Comparison of ENCODE assay signal across 8 mouse cellular contexts in genomic region chr4:155811929-155812664, GRCm38 (mm10). TPM values are rescaled to one million over a fixed set of nuclear protein-coding genes. Genes with fewer than 3 reads are reported as not detected.
DNase-seq lines count a peak whose midpoint lies in the region; ATAC-seq and TF ChIP-seq lines count a peak whose summit lies in the region.

Ccnl2 (plus strand) TSS chr4:155812489.

- ATAC-seq in heart, embryonic 15.5 days (replicated peaks; ENCODE audit: insufficient number of reproducible peaks, insufficient read depth, low FRiP score, low read depth): peak; percentile 99
- ATAC-seq in liver, embryonic 14.5 days (ENCODE audit: insufficient read depth): peak; percentile 99
- ATAC-seq in neural tube, embryonic 11.5 days (ENCODE audit: insufficient read depth, low FRiP score, low TSS enrichment): peak; percentile 99
- ATAC-seq in stomach, postnatal 0 days (ENCODE audit: low FRiP score, low TSS enrichment): peak; percentile 99

- peak within 1 kb of the TSS; percentile 98 for H3K27ac ChIP-seq in forebrain, embryonic 10.5 days
- H3K27ac ChIP-seq in heart, embryonic 15.5 days: peak within 1 kb of the TSS; percentile 95
- H3K27ac ChIP-seq in liver, embryonic 14.5 days: peak within 1 kb of the TSS; percentile 49
- peak within 1 kb of the TSS; percentile 86 for H3K27ac ChIP-seq in neural tube, embryonic 11.5 days (ENCODE audit: low read depth, low read length)
- H3K27ac ChIP-seq in stomach, postnatal 0 days (replicated peaks): peak within 1 kb of the TSS; percentile 95

- peak; percentile 88 to 90 for DNase-seq in CD8-positive naive resting alpha-beta T cell, adult 2 months (ENCODE audit: low read depth in 2 of 2, low spot score in 2 of 2)
- DNase-seq in c-Kit-positive CD71-negative TER-119-negative erythroid progenitor cells, embryonic 14.5 days (ENCODE audit: low read depth): peak; percentile 94
- peak; percentile 95 for DNase-seq in forebrain, embryonic 10.5 days (ENCODE audit: extremely low spot score, low spot score)
- DNase-seq in kidney, postnatal 25 days: peak; percentile 95 to 98
- DNase-seq in liver, embryonic 14.5 days (ENCODE audit: low read depth in 3 of 3, low spot score in 3 of 3): peak; percentile 94 to 96 (median 94)
- DNase-seq in neural tube, embryonic 11.5 days (ENCODE audit: low spot score): peak; percentile 98
- DNase-seq in stomach, postnatal 0 days (ENCODE audit: low spot score): peak; percentile 98

- H3K4me1 ChIP-seq in forebrain, embryonic 10.5 days: peaks cover 28% of the 10 kb centered on the region
- peaks cover 20% of the 10 kb centered on the region for H3K4me1 ChIP-seq in heart, embryonic 15.5 days (replicated peaks)
- H3K4me1 ChIP-seq in liver, embryonic 14.5 days (replicated peaks; ENCODE audit: control insufficient read depth in 2 of 2, insufficient read depth in 2 of 2, low read length in 1 of 2): peaks cover 14 to 19% of the 10 kb centered on the region in 2 experiments
- H3K4me1 ChIP-seq in neural tube, embryonic 11.5 days (ENCODE audit: control insufficient read depth, insufficient read depth, low read length): peaks cover 15% of the 10 kb centered on the region
- H3K4me1 ChIP-seq in stomach, postnatal 0 days (replicated peaks; ENCODE audit: control insufficient read depth, insufficient read depth): 0 out of 2 replicates have a peak, but pooled peaks cover 4% of the 10 kb centered on the region

- no peak for TF ChIP-seq CTCF in liver, embryonic 14.5 days (IDR thresholded peaks at IDR 0.05; ENCODE audit: low read depth)
- peak; percentile 21; the same call in 1 of the 2 replicates for TF ChIP-seq CTCF in stomach, postnatal 0 days (IDR thresholded peaks at IDR 0.05; ENCODE audit: low read depth)

- peaks cover 80% of the 10 kb centered on the region for H3K36me3 ChIP-seq in forebrain, embryonic 10.5 days (replicated peaks)
- peaks cover 63% of the 10 kb centered on the region for H3K36me3 ChIP-seq in heart, embryonic 15.5 days
- peaks cover 68% of the 10 kb centered on the region for H3K36me3 ChIP-seq in liver, embryonic 14.5 days (replicated peaks; ENCODE audit: control insufficient read depth, insufficient read depth, low read depth)
- peaks cover 20% of the 10 kb centered on the region for H3K36me3 ChIP-seq in neural tube, embryonic 11.5 days (ENCODE audit: control insufficient read depth, insufficient read depth, low read length)
- H3K36me3 ChIP-seq in stomach, postnatal 0 days (ENCODE audit: control insufficient read depth, insufficient read depth, low read length): peaks cover 27% of the 10 kb centered on the region

- H3K9me3 ChIP-seq in forebrain, embryonic 10.5 days: no peaks in the 10 kb centered on the region
- H3K9me3 ChIP-seq in heart, embryonic 15.5 days (replicated peaks): no peaks in the 10 kb centered on the region
- H3K9me3 ChIP-seq in liver, embryonic 14.5 days (ENCODE audit: control insufficient read depth, low read length): no peaks in the 10 kb centered on the region
- H3K9me3 ChIP-seq in neural tube, embryonic 11.5 days (ENCODE audit: control insufficient read depth, low read length): no peaks in the 10 kb centered on the region
- H3K9me3 ChIP-seq in stomach, postnatal 0 days (ENCODE audit: control insufficient read depth, low read length): no peaks in the 10 kb centered on the region

- WGBS in forebrain, embryonic 10.5 days: under 1% methylated on average over 60 of the region's 60 CpGs
- under 1% methylated on average over 60 of the region's 60 CpGs for WGBS in heart, embryonic 15.5 days
- 1% methylated on average over 57 of the region's 60 CpGs for WGBS in liver, embryonic 14.5 days (ENCODE audit: insufficient replicate concordance)
- under 1% methylated on average over 46 of the region's 60 CpGs for WGBS in neural tube, embryonic 11.5 days
- WGBS in stomach, postnatal 0 days: under 1% methylated on average over 59 of the region's 60 CpGs

- TF ChIP-seq EP300 in liver, embryonic 14.5 days (IDR thresholded peaks at IDR 0.05; ENCODE audit: low read depth): no peak
- peak; percentile 95 for TF ChIP-seq EP300 in stomach, postnatal 0 days (optimal IDR thresholded peaks at IDR 0.05)

- H3K27me3 ChIP-seq in forebrain, embryonic 10.5 days (ENCODE audit: poor library complexity, severe bottlenecking): no peaks in the 10 kb centered on the region
- H3K27me3 ChIP-seq in heart, embryonic 15.5 days: no peaks in the 10 kb centered on the region
- H3K27me3 ChIP-seq in liver, embryonic 14.5 days (ENCODE audit: control insufficient read depth, insufficient read depth, low read length): no peaks in the 10 kb centered on the region
- no peaks in the 10 kb centered on the region for H3K27me3 ChIP-seq in neural tube, embryonic 11.5 days (ENCODE audit: control insufficient read depth, insufficient read depth, low read length)
- H3K27me3 ChIP-seq in stomach, postnatal 0 days (ENCODE audit: control insufficient read depth, insufficient read depth, low read length): no peaks in the 10 kb centered on the region

- peak within 1 kb of the TSS; percentile 94 for H3K9ac ChIP-seq in heart, embryonic 15.5 days
- H3K9ac ChIP-seq in liver, embryonic 14.5 days (replicated peaks): peak within 1 kb of the TSS; percentile 96
- peak within 1 kb of the TSS; percentile 100 for H3K9ac ChIP-seq in neural tube, embryonic 11.5 days (ENCODE audit: low read length)
- peak within 1 kb of the TSS; percentile 100 for H3K9ac ChIP-seq in stomach, postnatal 0 days (ENCODE audit: low read length)

- peak within 1 kb of the TSS; percentile 100 for H3K4me3 ChIP-seq in forebrain, embryonic 10.5 days
- peak within 1 kb of the TSS; percentile 92 for H3K4me3 ChIP-seq in heart, embryonic 15.5 days
- peak within 1 kb of the TSS; percentile 84 to 97 for H3K4me3 ChIP-seq in liver, embryonic 14.5 days (ENCODE audit: insufficient read depth in 1 of 2, low read depth in 2 of 2, low read length in 2 of 2)
- H3K4me3 ChIP-seq in neural tube, embryonic 11.5 days (ENCODE audit: low read depth, low read length): peak within 1 kb of the TSS; percentile 87
- H3K4me3 ChIP-seq in stomach, postnatal 0 days (ENCODE audit: low read depth, low read length): peak within 1 kb of the TSS; percentile 99

- peak within 1 kb of the TSS; percentile 78 for H3K4me2 ChIP-seq in heart, embryonic 15.5 days
- peak within 1 kb of the TSS; percentile 89 for H3K4me2 ChIP-seq in liver, embryonic 14.5 days (ENCODE audit: low read depth)
- H3K4me2 ChIP-seq in neural tube, embryonic 11.5 days (ENCODE audit: low read depth): peak within 1 kb of the TSS; percentile 84
- H3K4me2 ChIP-seq in stomach, postnatal 0 days (replicated peaks; ENCODE audit: low read depth): peak within 1 kb of the TSS; percentile 80

RNA-seq across cellular contexts. Expression of gene Ccnl2, which starts in this region (rescaled TPM):
- 166 and 168 TPM in 2 replicates for polyA plus RNA-seq in forebrain, embryonic 10.5 days (2016; fragmentation: Nextera tagmentation; extraction: Ambion mirVana)
- polyA plus RNA-seq in heart, embryonic 15.5 days (2015; fragmentation: Nextera tagmentation; extraction: Ambion mirVana): 106 and 123 TPM in 2 replicates
- 43.3 and 65.8 TPM in 2 replicates for polyA plus RNA-seq in liver, embryonic 14.5 days (2012; rRNA removed)
- 51.2 and 57.2 TPM in 2 replicates for polyA plus RNA-seq in liver, embryonic 14.5 days (2014; fragmentation: Nextera tagmentation; extraction: Ambion mirVana)
- polyA plus RNA-seq in neural tube, embryonic 11.5 days (2014; fragmentation: Nextera tagmentation; extraction: Ambion mirVana): 172 and 188 TPM in 2 replicates
- 72.2 and 83.2 TPM in 2 replicates for polyA plus RNA-seq in stomach, postnatal 0 days (2015; fragmentation: Nextera tagmentation; extraction: Ambion mirVana)

Comparison
In these comparisons a context has a peak if more than half of its experiments do, and no peak if none do; other contexts are left out.
1. Peak in every context shown above with its lines: DNase-seq, ATAC-seq, H3K4me3 ChIP-seq and H3K27ac ChIP-seq.